Mouse (Mus musculus) intestine, postnatal 0 days (tissue): Measurements from ENCODE around the gene 4931406P16Rik. TPM values are rescaled to one million over a fixed set of nuclear protein-coding genes. Genes with fewer than 3 reads are reported as not detected.
A peak's percentile ranks its signal among the peaks of the same experiment; 100 is the strongest.

ENCODE experiments used
- ATAC-seq: fragments of 200-750 bp; cut with Nextera tagmentation; 2 replicates; pipeline ENCODE4 v1.8.0; 2017; ENCODE audit warnings: mild to moderate bottlenecking, moderate TSS enrichment, moderate library complexity
- H3K27ac ChIP-seq: fragments of 300-500 bp; sonication (generic); 2 replicates; pipeline ENCODE4 v1.5.1; 2014; ENCODE audit warnings: mild to moderate bottlenecking, low read depth, low read length, moderate library complexity
- H3K27me3 ChIP-seq: fragments of 300-500 bp; sonication (generic); replicated peaks from 2 replicates; pipeline ENCODE4 v1.6.1; 2014; ENCODE audit warnings: low read length, mixed read lengths; ENCODE audit not compliant: control insufficient read depth, insufficient read depth
- H3K36me3 ChIP-seq: fragments of 300-500 bp; sonication (generic); 2 replicates; pipeline ENCODE4 v1.6.1; 2014; ENCODE audit warnings: mild to moderate bottlenecking, moderate library complexity; ENCODE audit not compliant: control insufficient read depth, insufficient read depth
- H3K4me1 ChIP-seq: fragments of 300-500 bp; sonication (generic); replicated peaks from 2 replicates; pipeline ENCODE4 v1.6.1; 2014; ENCODE audit warnings: antibody characterized with exemption, low read length, mixed read lengths; ENCODE audit not compliant: control insufficient read depth, insufficient read depth
- H3K4me2 ChIP-seq: fragments of 300-500 bp; sonication (generic); replicated peaks from 2 replicates; pipeline ENCODE4 v1.6.1; 2014; ENCODE audit warnings: low read depth, mild to moderate bottlenecking, moderate library complexity
- H3K4me3 ChIP-seq: fragments of 300-500 bp; sonication (generic); 2 replicates; pipeline ENCODE4 v1.5.1; 2014; ENCODE audit warnings: low read depth, low read length
- H3K9ac ChIP-seq: fragments of 300-500 bp; sonication (generic); 2 replicates; pipeline ENCODE4 v1.6.1; 2014; ENCODE audit warnings: mild to moderate bottlenecking, low read depth, low read length
- H3K9me3 ChIP-seq: fragments of 300-500 bp; sonication (generic); 2 replicates; pipeline ENCODE4 v1.6.1; 2016; ENCODE audit warnings: mixed run types; ENCODE audit not compliant: control insufficient read depth
- CTCF ChIP-seq: sonication (generic); IDR thresholded peaks from 2 replicates; pipeline ENCODE4 v1.5.1; 2016; ENCODE audit warnings: low read depth, mild to moderate bottlenecking, control low read depth, antibody characterized with exemption, moderate library complexity
- WGBS: fragments of 180-500 bp; shearing (Covaris S2); extraction: QIAGEN DNeasy Blood & Tissue Kit; methylation state at CpG from one replicate; pipeline ENCODE4 v1.1.7; 2014; 5-methylcytosine and 5-hydroxymethylcytosine counted together
- polyA plus RNA-seq: library from polyadenylated mRNA; unstranded; fragments of >200 nt; fragmentation: Nextera tagmentation; extraction: Ambion mirVana; gene quantifications from 2 replicates; pipeline ENCODE4 v1.2.1, GENCODE M21; 2015

4931406P16Rik gene
- polyA plus RNA-seq, 1 experiment from 2014 or later, result 18.6 TPM

GRCm38 (mm10) chr7:34327493-34327892 is 14.1 kb upstream of the 4931406P16Rik start:
- no peak for TF ChIP-seq CTCF
- H3K4me2 ChIP-seq, result no peak overlapping the region
- no peak overlapping the region for H3K27ac ChIP-seq
- H3K9me3 ChIP-seq, result no peaks in the 10 kb centered on the region
- 24% methylated on average over 3 of the region's 3 CpGs for WGBS
- no peak for ATAC-seq
- H3K4me1 ChIP-seq, result no peaks in the 10 kb centered on the region
- no peak overlapping the region for H3K9ac ChIP-seq
- H3K36me3 ChIP-seq, result no peaks in the 10 kb centered on the region
- no peaks in the 10 kb centered on the region for H3K27me3 ChIP-seq
- no peak overlapping the region for H3K4me3 ChIP-seq

- no peak overlapping the region for H3K4me2 ChIP-seq
- H3K36me3 ChIP-seq, result no peaks in the 10 kb centered on the region
- H3K4me1 ChIP-seq, result no peaks in the 10 kb centered on the region; the same call in 1 of the 2 replicates
- no peak for ATAC-seq
- no peak overlapping the region for H3K4me3 ChIP-seq
- no peaks in the 10 kb centered on the region for H3K27me3 ChIP-seq
- no peak overlapping the region for H3K9ac ChIP-seq
- TF ChIP-seq CTCF, result no peak
- WGBS, result 96% methylated on average over 1 of the region's 1 CpGs
- no peaks in the 10 kb centered on the region for H3K9me3 ChIP-seq
- H3K27ac ChIP-seq, result no peak overlapping the region
Observed at GRCm38 (mm10) chr7:34324857-34325256, 11.5 kb upstream of the 4931406P16Rik start.

DNA sequence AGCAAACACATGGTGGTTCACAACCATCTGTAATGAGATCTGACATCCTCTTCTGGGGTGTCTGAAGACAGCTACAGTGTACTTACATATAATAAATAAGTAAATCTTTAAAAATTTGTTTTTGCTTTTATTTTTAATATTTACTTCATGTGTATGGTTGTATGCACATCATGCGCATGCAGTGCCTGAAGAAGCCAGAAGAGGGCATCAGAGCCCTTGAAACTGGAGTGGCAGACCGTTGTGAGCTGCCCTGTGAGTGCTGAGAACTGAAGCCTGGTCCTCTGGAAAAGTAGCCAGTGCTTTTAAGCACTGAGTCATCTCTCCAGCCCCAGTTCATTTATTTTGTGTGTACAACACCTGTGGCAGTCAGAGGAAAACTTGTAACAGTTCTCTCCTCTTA is 10.7 kb upstream of the 4931406P16Rik start:
- Histone ChIP-seq H3K27me3 (no peaks in the 10 kb centered on the region), H3K9ac (no peak overlapping the region), H3K9me3 (no peaks in the 10 kb centered on the region), H3K4me1 (no peaks in the 10 kb centered on the region; the same call in 1 of the 2 replicates), H3K36me3 (no peaks in the 10 kb centered on the region), H3K4me3 (no peak overlapping the region), H3K4me2 (no peak overlapping the region), H3K27ac (no peak overlapping the region)
- 0 out of 2 replicates have a peak, but pooled peaks have one; percentile 9 for TF ChIP-seq CTCF
- WGBS, result 95% methylated on average over 2 of the region's 2 CpGs
- no peak for ATAC-seq

DNA sequence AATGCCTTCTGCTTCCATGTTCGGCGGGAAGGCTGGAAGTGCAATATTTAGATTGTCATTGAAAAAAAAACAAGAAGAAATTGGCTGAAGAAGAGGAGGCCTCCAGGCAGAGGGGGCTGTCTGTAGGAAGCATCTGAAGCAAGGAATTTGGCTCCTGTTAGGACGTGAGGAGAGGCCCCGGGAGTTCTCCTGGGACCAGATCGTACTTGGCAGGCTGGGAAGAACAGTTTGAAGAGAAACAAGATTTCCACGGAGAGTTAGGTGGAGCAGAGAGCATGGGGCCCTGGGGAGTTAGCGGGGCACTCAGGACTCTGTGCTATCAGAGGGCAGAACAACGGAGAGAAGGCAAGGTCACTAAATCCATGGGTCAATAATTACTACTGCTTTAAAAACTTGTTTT is 10.0 kb upstream of the 4931406P16Rik start:
- H3K9me3 ChIP-seq, result no peaks in the 10 kb centered on the region
- 47% methylated on average over 8 of the region's 8 CpGs for WGBS

GRCm38 (mm10) chr7:34321958-34322357 is 8.6 kb upstream of the 4931406P16Rik start:
- TF ChIP-seq CTCF, result no peak
- no peaks in the 10 kb centered on the region; the same call in 1 of the 2 replicates for H3K4me1 ChIP-seq
- no peak overlapping the region for H3K4me2 ChIP-seq
- peak; percentile 51 for ATAC-seq
- no peak overlapping the region for H3K4me3 ChIP-seq
- no peaks in the 10 kb centered on the region for H3K27me3 ChIP-seq
- H3K9me3 ChIP-seq, result no peaks in the 10 kb centered on the region
- H3K36me3 ChIP-seq, result no peaks in the 10 kb centered on the region
- H3K27ac ChIP-seq, result no peak overlapping the region
- 67% methylated on average over 4 of the region's 4 CpGs for WGBS
- H3K9ac ChIP-seq, result no peak overlapping the region

More for the DNA sequence above, 10.0 kb upstream of the 4931406P16Rik start:
- no peak overlapping the region for H3K27ac ChIP-seq
- H3K36me3 ChIP-seq, result no peaks in the 10 kb centered on the region
- no peak overlapping the region for H3K9ac ChIP-seq
- H3K4me1 ChIP-seq, result no peaks in the 10 kb centered on the region; the same call in 1 of the 2 replicates
- no peak overlapping the region for H3K4me2 ChIP-seq
- ATAC-seq, result no peak
- H3K27me3 ChIP-seq, result no peaks in the 10 kb centered on the region
- no peak overlapping the region for H3K4me3 ChIP-seq
- no peak for TF ChIP-seq CTCF

DNA sequence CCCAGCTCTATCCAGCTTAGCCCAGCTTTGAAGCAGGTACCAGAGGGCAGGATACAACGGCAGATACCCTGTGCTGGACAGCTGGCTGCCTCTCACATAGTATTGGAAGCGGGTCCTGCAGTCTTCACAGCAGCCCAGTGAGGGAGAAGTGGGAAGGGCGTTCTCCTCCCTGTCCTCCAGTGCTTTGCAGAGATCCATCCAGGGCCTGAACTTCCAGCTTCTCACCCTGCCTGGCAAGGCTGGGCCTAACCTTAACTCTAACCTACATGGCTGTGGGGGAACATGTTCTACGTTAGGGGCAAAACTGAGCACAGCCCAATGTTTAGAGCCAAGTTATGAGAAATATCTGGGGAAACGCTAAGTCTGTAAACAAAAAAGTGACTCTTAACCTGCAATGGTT is 7.8 kb upstream of the 4931406P16Rik start:
- no peak for TF ChIP-seq CTCF
- Histone ChIP-seq H3K27me3 (no peaks in the 10 kb centered on the region), H3K4me1 (no peaks in the 10 kb centered on the region; the same call in 1 of the 2 replicates), H3K4me3 (no peak overlapping the region), H3K9me3 (no peaks in the 10 kb centered on the region), H3K4me2 (no peak overlapping the region), H3K27ac (no peak overlapping the region), H3K9ac (no peak overlapping the region), H3K36me3 (no peaks in the 10 kb centered on the region)
- WGBS, result 69% methylated on average over 5 of the region's 5 CpGs
- no peak for ATAC-seq

DNA sequence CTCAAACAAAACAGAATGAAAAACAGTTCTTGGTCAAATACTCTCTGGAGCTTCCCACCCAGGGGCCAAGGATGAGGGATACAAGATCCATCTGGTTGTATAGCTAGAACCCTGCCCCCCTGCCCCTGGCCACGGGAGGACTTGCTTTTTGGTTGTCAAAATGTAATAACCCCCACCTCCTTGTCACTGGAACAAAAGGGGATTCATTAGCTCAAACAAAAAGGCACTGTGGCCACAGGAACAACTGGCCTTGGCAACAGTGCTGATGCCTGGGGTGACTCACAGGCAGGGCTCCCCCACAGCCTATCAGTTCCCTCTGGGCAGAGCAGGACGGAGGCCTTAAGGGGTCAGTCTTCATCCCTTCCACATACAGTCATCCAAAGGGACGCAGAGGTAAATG is 6.6 kb upstream of the 4931406P16Rik start:
- no peak for TF ChIP-seq CTCF
- no peaks in the 10 kb centered on the region for H3K27me3 ChIP-seq
- WGBS, result 39% methylated on average over 3 of the region's 3 CpGs
- no peak overlapping the region for H3K9ac ChIP-seq
- no peaks in the 10 kb centered on the region; the same call in 1 of the 2 replicates for H3K4me1 ChIP-seq
- ATAC-seq, result no peak
- H3K9me3 ChIP-seq, result no peaks in the 10 kb centered on the region
- no peak overlapping the region for H3K4me2 ChIP-seq
- no peak overlapping the region for H3K27ac ChIP-seq
- H3K36me3 ChIP-seq, result no peaks in the 10 kb centered on the region
- H3K4me3 ChIP-seq, result no peak overlapping the region
